Mouse (Mus musculus): Measurements from ENCODE around the gene Gm20422. TPM values are rescaled to one million over a fixed set of nuclear protein-coding genes. Genes with fewer than 3 reads are reported as not detected.
A peak's percentile ranks its signal among the peaks of the same experiment; 100 is the strongest.

The Gm20422 gene
- total RNA-seq, 2 experiments from 2014 or later: 0.70 to 1.6 TPM

DNA sequence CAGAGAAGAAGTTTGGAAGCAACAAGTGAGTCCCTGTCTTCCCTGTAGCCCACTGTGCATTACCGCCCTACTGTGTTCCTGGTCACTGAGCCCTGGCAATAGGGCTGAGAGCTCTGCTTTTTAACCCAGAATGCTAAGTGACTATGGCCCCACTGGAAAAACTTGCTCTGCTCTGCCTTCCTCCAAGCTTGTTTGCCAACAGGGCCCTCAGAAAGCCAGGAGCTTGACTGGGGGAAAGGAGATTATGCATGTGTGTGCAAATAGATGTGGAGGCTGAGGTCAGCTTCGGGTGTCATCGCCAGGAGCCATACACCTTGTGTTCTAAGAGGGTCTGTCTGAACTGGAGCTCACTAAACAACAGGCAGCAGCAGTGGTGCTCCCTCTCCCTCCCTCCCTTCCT is 19.4 kb upstream of the Gm20422 start:
- no peak for DNase-seq
- intact Hi-C loops (cut with DNase I): no loop called here

DNA sequence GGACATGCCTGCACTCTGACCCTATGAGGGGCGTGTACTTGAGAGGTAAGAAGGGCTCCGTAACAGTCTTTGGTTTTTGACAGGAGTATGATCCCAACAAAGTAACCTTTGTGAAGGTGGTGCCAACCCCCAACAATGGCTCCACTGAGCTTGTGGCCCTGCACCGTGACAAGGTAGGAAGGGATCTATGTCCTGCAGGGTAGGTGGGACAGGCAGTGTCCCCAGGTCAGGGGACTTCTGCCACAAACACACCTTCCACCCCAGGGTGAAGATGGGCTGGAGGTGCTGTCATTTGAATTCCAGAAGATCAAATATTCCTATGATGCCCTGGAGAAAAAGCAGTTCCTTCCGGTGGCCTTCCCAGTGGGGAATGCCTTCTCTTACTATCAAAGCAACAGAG is 19.0 kb upstream of the Gm20422 start:
- DNase-seq: no peak
- intact Hi-C loops (cut with DNase I): no loop called here

DNA sequence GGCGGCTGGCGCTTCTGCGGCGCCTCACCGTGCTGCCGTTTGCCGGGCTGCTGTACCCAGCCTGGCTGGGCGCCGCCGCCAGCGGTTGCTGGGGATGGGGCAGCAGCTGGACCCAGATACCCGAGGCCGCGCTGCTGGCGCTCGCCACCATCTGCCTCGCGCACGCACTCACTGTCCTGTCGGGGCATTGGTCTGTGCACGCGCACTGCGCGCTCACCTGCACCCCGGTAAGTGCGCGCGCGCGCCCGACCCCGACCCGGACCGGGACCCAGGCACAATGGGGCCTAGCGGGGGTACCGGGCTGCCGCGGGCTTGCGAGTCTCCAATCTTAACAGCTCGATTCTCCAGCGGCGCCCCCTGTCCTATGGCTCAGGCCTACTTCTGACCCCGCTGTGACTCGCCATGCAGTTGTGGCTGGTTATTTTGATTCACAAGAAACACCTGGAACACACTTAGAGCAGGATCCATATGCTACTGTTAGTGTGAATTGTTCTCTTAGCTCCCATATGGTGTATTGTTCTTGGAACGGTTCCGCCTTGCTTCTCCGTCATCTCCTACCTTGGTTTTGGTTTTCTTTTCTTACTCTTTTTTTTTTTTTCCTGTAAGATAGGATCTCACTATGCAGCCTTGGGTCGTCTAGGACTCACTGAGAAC is 16.9 kb upstream of the Gm20422 start:
- peak; percentile 54 for DNase-seq

DNA sequence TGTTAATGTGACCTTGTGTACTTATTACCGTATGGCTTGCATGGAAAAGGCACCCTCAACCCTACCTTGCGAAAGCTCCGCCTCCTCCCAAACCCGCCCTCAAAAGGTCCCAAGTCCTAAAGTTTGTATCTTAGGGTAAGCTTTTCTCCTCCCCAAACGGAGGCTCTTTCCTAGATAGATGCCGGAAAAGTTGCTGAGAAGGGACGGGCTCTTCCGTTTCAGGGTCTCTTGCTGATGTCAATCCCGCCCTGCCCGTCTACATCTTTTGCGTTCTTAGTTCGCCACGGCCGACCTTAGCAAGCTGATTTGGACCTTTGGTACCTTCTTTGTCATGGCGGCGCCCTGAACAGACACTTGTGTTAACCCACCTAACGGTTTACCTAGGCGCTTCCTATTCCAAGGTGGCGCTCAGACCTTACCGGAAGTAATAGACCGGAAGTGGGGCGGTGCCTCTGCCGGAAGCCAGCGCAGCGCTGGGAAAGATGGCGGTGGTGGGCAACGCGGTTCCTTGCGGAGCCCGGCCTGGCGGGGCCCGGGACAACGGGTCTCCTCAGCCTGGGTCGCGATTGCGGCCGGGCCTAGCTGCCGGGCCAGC is 16.2 kb upstream of the Gm20422 start, which contains the start of the genes Atp13a1 and Zfp866:
TSS of gene Atp13a1 (plus strand) at position 391 of the 595 bp plus-strand sequence.
TSS of gene Zfp866 (minus strand) at position 406 of the 595 bp plus-strand sequence.
- intact Hi-C loops (cut with DNase I): no loop called here
- peak; percentile 88 for DNase-seq

More for the DNA sequence above, 16.9 kb upstream of the Gm20422 start:
- intact Hi-C loops (cut with DNase I): no loop called here

DNA sequence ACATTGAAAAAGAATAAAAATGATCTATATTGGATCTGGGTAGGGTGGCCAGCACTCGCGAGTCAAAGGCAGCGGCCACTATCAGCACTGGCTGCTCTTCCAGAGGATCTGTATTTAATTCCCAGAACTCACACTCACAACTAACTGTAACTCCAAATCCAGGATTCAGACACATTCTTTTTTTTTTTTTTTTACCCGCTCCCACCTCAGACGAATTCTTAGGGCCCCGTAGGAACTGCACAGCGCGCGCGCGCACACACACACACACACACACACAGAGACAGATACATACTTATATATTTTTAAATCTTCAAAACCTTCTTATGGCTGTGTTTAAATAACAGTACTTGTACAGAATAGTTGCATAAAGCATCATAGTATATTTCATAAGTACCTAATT is 15.7 kb upstream of the Gm20422 start:
- intact Hi-C loops (cut with DNase I): no loop called here
- DNase-seq: no peak

DNA sequence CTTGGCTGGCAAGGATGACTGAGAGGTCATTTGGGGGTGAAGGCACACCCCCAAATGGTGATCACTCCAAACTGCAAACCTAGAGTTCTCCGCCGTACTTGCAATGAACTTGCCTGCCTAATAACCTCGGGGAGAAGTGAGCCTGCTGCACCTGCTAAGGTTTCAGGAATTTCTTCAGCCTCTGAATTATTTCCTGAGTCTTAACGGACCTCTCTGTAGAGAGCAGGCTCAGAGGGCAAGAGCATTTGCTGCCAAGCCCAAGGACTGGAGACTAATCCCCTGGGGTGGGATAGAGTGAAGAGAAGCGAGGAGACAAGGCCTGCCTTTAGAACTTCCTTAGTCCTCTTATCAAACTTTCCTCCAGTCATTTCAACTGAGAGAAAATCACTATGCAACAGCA is 15.0 kb upstream of the Gm20422 start:
- intact Hi-C loops (cut with DNase I): no loop called here

DNA sequence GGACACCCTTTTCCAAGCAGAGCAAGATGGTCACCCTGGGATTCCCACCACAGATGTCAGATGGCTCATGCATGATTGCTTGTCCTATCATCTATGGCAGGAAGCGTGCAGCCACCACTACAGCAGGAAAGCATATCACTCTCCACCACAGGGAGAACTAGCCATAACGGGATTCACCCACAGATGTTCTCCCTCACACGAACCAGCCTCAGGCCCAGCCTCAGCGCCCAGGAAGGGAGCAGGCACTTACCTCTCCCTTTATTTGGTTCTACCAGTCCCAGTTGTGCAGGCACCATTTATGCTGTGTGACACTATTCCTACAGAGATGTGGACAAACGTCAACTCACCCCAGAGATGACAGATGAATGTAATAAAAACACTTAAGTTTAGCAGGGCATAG is 14.4 kb upstream of the Gm20422 start:
- no peak for DNase-seq
- intact Hi-C loops (cut with DNase I): no loop called here

More for the DNA sequence above, 15.0 kb upstream of the Gm20422 start:
- no peak for DNase-seq

DNA sequence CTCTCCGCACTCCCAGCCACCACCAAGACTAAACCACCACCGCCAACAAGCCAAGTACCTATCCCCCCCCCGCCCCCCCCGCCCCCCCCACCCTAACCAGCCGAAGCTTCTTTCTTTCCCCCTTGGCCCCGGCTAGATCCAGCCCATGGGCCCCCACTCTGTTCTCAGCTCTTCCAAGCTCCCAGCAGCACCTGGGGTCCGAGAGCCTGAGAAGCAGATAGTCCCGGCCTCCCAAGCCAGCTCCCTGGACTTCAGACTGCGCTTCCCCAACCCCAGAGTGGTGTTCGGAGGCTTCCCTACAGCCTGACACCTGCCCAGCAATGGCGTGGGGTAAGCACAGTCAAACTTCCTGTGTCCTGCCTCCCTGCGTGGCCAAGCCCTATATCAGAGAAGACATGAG is 2.4 kb upstream of the Gm20422 start:
- intact Hi-C loops (cut with DNase I): no loop called here
- no peak for DNase-seq

DNA sequence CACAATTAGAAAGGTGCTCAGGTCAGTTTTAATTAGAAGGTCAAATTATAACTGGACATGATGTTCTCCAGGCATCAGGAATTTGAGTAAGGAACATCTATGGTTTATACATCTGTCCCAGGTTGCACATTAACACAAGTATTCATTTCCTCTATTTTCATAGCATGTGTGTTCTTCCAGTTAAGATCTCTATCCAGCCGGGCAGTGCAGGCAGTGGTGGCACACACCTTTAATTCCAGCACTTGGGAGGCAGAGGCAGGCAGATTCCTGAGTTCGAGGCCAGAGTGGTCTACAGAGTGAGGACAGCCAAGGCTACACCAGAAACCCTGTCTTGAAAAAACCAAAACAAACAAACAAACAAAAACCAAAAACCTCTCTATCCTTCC is 456 bp upstream of the Gm20422 start:
- no peak for DNase-seq
- intact Hi-C loops (cut with DNase I): no loop called here

DNA sequence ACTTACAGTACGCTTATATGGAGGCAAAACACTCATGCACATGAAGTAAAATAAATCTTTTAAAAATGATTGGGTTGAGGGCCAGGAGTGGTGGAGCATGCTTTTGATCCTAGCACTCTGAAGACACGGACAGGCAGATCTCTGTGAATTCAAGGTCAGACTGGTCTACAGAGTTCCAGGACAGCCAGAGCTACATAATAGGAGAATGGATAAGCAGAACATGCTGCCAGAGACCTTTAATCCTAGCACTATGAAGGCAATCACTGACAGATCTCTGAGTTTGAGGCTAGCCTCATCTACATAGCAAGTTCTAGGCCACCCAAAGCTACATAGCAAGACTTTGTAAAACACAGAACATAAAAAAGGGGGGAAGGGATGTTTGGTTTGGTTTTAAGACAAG is 2.6 kb downstream of the Gm20422 start:
- DNase-seq: no peak

DNA sequence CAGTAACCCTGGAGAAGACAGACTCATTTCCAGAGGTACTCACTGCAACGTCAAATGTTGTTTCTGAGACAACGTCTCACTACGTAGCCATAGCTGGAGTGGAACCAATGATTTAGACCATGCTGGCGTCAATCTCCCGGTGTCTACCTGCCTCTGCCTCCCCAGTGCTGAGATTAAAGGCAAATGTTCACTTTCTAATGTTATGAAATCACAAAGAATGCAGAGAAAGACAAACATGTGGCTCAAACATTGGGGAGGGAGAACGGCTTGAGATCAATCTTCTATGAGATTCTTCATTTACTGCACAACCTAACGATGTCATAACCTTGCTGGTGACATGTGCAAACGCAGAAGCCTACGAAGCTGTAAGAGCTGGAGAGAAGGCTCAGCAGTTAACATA is 3.5 kb downstream of the Gm20422 start:
- intact Hi-C loops (cut with DNase I): no loop called here
- DNase-seq: no peak

More for the DNA sequence above, 2.6 kb downstream of the Gm20422 start:
- intact Hi-C loops (cut with DNase I): no loop called here

DNA sequence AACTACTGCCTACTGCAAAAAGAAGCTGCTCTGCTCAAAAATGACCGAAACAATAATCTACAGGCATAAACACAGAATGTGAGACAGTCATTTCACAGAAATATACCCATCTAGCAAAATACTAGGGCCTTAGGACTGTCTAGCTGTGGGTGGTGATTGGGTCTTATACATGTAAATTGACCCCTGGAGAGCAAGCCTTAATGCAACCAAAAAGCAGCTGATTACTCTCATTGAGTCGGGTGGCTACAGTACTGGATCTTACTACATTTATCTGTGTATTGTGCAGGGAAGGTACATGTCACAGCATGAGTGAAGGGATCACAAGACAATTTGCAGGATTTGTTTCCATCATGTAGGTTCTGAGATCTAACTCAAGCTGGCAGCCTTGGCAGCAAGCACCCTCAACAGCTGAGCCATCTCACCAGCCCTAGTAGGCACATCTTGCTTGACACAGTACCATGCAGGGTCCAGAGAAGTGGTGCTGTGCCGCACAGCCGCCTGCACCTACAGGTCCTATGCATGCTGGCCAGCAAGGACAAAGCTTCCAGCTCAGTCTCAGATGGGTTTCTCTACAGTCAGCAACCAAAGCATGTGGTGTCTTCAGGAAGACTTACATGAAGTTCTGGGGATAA is 12.8 kb downstream of the Gm20422 start:
- intact Hi-C loops (cut with DNase I): no loop called here
- DNase-seq: peak; percentile 8

DNA sequence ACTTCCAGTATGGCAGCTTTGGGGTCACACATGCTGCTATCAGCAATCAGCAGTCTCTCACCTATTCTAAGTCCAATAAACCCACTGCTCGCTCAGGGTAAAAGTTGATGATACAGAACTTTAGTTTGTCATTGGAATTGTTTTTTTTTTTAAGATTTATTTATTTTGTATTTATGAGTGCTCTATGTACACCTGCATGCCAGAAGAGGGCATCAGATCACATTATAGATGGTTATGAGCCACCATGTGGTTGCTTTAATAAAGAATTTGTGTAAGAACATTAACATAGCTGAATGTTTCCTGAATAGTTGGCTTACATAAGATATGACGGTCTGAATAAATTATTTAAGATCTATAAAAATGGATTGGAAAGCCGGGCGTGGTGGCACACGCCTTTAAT is 16.4 kb downstream of the Gm20422 start:
- intact Hi-C loops (cut with DNase I): no loop called here
- no peak for DNase-seq

DNA sequence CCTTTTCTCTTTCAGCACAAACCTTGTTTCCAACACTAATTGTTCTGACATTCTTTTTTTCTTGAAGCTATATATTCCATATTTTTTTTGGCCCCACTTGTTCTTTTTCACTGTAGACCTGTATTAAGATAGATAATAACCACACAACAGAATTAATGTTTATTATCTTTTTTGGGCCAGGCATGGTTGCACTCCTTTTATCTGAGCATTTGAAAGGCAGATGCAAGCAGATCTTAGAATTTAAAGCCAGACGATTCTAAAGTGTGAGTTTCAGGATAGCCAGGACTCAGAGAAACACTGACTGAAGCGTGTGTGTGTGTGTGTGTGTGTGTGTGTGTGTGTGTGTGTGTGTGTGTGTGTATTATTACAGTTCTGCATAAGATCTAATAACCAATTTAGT is 22.2 kb downstream of the Gm20422 start:
- intact Hi-C loops (cut with DNase I): no loop called here
- DNase-seq: no peak

DNA sequence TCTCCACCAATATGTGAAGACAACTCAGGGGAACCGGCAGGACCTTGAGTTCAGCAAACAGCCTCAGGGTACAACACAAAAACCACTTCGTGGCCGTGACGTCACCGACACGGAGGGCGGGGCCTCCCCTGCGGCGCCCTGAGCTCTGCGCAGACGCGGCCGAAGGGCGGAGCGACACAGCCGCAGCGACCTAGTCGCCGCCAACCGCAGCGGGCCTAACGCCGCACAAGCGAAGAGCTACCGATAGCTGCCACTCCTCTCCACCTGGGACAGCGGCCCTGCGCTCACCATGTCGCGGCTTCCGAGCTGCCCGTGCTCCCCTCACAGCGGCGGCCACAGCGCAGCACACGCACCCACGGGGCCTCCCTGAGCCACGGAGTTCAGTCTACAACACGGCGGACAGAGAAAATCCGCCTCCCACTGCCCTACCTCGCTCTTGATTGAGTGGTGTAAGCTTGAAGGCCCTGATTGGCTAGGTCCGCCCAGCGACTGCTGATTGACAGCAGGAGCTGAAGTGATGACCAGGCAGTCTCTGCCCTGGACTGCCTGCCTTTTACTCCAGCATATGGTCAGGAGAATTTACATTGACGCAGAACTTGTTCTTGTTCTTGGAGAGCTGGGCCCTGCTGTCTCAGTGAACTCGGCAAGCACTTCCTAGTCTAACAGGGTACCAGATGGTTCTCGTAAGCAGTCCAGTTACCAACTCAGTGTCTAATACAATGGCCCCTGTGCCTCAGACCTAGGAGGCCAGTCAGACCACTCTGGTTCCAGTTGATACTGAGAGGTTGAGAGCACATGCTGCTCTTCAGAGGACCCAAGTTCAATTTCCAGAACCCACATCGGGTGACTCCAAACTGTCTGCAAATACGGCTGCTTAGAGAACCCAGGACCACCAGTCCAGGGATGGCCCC is 24.9 kb downstream of the Gm20422 start, which contains the start of gene Zfp963:
TSS of gene Zfp963 (minus strand) at position 427 of the 911 bp plus-strand sequence.
- intact Hi-C loops (cut with DNase I): no loop called here
- DNase-seq: peak; percentile 95

DNA sequence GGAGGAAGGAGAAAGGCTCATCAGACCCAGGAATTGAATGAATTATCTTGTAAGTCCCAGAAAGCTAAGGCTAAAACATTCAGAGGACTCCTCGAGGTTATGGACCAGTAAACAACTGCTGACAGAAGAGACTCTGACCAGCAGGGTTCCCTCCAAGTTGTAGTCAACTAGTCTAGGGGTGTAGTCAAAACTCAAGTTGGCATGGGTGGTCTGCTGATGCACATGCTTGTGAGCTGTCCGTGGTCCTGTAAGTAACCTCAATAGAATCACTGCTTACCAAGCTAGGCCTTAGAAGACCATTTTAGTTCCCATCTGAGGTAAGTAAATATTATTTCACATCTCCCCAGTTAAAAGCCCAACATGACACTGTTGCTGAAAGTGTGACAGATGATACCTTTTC is 33.5 kb downstream of the Gm20422 start:
- DNase-seq: no peak
- intact Hi-C loops (cut with DNase I): no loop called here

DNA sequence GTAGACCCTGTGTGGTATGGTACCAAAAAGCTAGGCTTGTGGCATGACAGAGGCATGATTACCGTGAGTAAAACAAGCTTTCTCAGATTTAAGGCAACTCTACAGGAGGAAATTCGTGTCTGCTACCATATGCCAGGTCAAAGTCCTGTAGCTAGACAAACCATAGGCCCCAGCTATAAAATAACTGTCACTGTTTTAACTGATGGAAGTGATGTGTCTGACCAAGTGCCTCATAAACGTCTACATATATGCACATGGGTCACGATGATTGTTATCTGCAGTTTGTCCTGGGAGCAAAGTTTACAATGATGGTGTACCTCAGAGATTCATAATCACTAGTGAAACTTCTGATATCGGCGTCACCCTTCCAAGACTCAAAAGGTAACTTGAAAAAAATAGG is 33.9 kb downstream of the Gm20422 start:
- no peak for DNase-seq
- intact Hi-C loops (cut with DNase I): no loop called here

DNA sequence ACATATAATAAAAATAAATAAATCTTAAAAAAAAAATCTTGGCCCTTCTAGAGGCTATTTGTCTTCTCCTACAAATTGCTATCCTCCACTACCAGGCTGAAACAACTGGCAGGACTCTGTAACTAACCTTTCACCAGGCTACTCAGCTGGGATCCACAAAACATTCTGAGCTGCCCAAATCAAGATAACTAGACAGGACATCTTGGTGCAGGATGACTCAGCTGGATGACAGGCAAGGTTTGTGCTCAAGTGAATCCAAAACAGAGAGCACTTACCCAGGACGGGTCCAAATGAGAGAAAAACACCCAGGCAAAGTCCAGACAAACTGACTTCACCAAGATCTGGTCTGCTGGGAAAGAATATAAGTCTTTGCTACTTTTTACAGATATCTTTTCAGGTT is 39.2 kb downstream of the Gm20422 start:
- intact Hi-C loops (cut with DNase I): no loop called here
- DNase-seq: no peak

DNA sequence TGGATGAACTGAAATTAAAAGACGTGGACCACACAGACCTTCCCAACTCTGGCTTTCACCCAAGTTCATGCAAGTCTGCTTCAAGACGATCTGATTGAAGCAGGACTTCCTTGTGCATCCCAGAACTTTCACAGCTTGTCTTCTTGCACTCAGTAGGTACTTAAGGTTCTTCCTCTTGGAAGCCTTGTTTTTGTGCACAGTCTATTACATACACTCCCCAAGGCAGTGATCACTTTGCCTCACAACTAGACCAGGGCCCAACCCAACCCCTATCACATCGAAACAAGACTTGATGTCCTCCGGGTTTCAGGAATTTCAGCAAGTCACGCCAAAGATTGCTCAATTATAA is 57.5 kb downstream of the Gm20422 start:
- no peak for DNase-seq
- intact Hi-C loops (cut with DNase I): no loop called here

DNA sequence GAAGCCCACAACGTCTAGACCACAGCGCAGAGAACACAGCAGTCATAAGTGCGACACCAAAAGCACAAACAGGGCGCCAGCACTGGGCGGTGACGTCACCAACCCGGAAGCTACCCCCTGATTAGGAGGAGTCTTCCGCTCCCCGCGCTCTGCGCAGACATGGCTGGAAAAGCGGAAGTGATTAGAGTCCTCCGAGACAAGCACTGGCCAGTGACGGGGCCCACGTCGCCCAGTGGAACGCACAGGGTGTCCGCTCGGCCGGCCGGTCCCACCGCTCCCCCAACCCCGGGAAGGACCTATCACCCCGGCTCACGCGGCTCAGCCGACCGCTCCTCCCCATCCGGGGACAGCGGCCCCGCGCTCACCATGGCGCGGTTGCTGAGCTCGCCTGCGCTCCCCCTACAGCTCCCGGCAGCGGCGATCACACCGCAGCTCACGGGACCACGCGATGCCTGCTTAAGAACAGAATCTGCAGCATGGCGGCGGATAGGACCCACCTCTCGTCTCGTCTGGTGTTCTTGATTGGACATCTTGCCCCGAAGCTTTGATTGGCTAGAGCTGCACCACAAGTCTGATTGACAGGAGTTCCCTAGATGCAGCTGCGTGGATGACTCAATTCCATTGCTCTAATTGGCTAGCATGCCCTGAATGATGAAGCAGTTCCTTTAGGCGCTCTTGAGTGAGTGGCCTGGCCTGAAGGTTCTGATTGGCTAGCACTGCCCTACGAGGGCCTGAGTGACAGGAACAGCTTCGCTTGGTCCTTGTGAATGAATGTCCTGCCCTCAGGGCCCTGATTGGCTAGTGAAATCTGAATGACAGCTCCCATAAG is 58.1 kb downstream of the Gm20422 start:
- intact Hi-C loops (cut with DNase I): no loop called here

More for the DNA sequence above, 58.1 kb downstream of the Gm20422 start:
- DNase-seq: peak; percentile 96
